ENCODE assay signal across 13 mouse cellular contexts in the genomic region with DNA sequence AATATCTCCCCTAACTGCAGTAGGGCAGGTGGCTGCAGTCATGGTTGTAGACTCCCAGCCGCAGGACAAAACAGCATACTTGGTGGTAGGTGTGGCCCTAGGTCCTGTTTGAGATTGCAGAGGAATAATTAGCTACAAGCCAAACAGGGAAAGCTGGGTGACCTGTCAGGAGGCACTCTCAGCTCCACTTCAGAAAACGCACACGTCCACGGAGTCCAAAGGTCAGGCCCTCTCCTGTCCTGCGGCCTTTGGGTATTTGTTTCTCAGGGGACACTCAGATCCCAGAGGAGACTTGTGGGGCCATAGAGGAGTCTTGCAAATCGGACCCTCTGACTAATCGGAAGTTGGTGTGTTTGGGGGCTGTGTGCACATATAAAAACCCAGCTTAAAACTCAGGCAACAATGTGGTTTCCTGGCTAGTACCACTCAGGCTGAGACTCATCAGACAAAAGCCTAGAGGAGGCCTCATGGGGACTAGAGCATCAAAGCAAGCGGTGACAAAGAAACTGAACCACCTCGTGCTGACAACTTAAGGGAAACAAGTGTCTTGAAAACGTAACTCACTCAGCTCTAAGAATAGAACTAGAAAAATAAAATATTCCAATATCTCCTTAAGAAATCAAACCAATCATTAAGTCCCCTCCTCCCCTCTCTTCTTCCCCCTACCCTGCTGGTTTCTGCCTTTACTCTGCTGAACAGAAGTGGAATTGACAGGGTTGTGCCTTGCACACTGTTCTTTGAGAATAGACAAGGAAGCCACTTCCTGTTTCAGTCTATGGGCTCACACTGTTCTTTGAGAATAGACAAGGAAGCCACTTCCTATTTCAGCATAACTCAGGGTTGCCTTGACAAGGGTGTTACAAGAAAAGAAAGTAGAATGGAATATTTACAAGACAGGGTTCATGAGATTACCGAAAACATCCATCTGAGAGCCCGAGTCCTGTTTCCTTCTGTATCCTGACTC. TPM values are rescaled to one million over a fixed set of nuclear protein-coding genes. Genes with fewer than 3 reads are reported as not detected.
A peak's percentile ranks its signal among the peaks of the same experiment; 100 is the strongest.
DNase-seq lines count a peak whose midpoint lies in the region; ATAC-seq lines count a peak whose summit lies in the region.
"Had no signal": no experiment of that assay in that cellular context is flagged by ENCODE, and none has a peak within 500 bp of the region (broad histone marks: within the 10 kb centered on the region; RNA-seq: fewer than 3 reads in every experiment).

No protein-coding gene starts in this region.

- H3K36me3 ChIP-seq in hindbrain, embryonic 13.5 days, result no peaks in the 10 kb centered on the region

- no peaks in the 10 kb centered on the region for H3K9me3 ChIP-seq in hindbrain, embryonic 13.5 days

- no peak overlapping the region for H3K4me3 ChIP-seq in hindbrain, embryonic 13.5 days

- DNase-seq in kidney, adult 11 months, result peak; percentile 49
- no peak for DNase-seq in kidney, adult 18-20 months
- peak; percentile 46 for DNase-seq in 416B (ENCODE audit: low read depth)
- DNase-seq in brain, adult 2 months (ENCODE audit: low read depth, low spot score), result peak; percentile 13
- peak; percentile 8 for DNase-seq in skeletal muscle tissue, adult 2 months (ENCODE audit: low read depth, low spot score)
- no peak for DNase-seq in right cerebral cortex, postnatal 10 days (ENCODE audit: low spot score in 2 of 2)
- no peak for DNase-seq in left cerebral cortex, adult 9 months (ENCODE audit: low spot score in 2 of 2)
- DNase-seq: adrenal gland, postnatal 14 days; cerebellum, adult 2 months; lung, embryonic 14.5 days had no signal

- H3K4me1 ChIP-seq in hindbrain, embryonic 13.5 days (replicated peaks), result no peaks in the 10 kb centered on the region

- no peaks in the 10 kb centered on the region for H3K27me3 ChIP-seq in hindbrain, embryonic 13.5 days

- ATAC-seq in hindbrain, embryonic 13.5 days (ENCODE audit: low FRiP score), result no peak
- ATAC-seq: forebrain, embryonic 16.5 days; midbrain, embryonic 16.5 days had no signal

- no peak overlapping the region for H3K27ac ChIP-seq in hindbrain, embryonic 13.5 days

- H3K4me2 ChIP-seq in hindbrain, embryonic 13.5 days, result no peak overlapping the region
- H3K4me2 ChIP-seq: lung, embryonic 14.5 days had no signal

- H3K9ac ChIP-seq in hindbrain, embryonic 13.5 days, result no peak overlapping the region
- H3K9ac ChIP-seq: lung, embryonic 14.5 days had no signal

- 83% methylated on average over 12 of the region's 12 CpGs for WGBS in hindbrain, embryonic 13.5 days

RNA-seq across cellular contexts. Expression of gene Slc13a3, which starts 20.0 kb away (rescaled TPM):
- polyA plus RNA-seq in hindbrain, embryonic 13.5 days (2015; fragmentation: Nextera tagmentation; extraction: Ambion mirVana), result 2.2 and 2.6 TPM in 2 replicates

RNA-seq across cellular contexts. Expression of gene Trp53rka, which starts 40.1 kb away (rescaled TPM):
- 43.0 and 45.4 TPM in 2 replicates for polyA plus RNA-seq in hindbrain, embryonic 13.5 days (2015; fragmentation: Nextera tagmentation; extraction: Ambion mirVana)

RNA-seq across cellular contexts. Expression of gene Slc2a10, which starts 50.6 kb away (rescaled TPM):
- polyA plus RNA-seq in hindbrain, embryonic 13.5 days (2015; fragmentation: Nextera tagmentation; extraction: Ambion mirVana), result 2.8 and 3.1 TPM in 2 replicates

RNA-seq across cellular contexts. Expression of gene Ocstamp, which starts 52.8 kb away (rescaled TPM):
- polyA plus RNA-seq in hindbrain, embryonic 13.5 days (2015; fragmentation: Nextera tagmentation; extraction: Ambion mirVana), result 0.04 TPM in 1 of 2 replicates, not detected in the other
- polyA plus RNA-seq: cerebellum, adult 2 months; forebrain, embryonic 16.5 days; lung, embryonic 14.5 days had no signal

Comparison
In these comparisons a context has a peak if more than half of its experiments do, and no peak if none do; other contexts are left out.
1. DNase-seq: peak in kidney, adult 11 months (single experiment), 416B (single experiment), brain, adult 2 months (single experiment) and skeletal muscle tissue, adult 2 months (single experiment); none in kidney, adult 18-20 months (single experiment), right cerebral cortex, postnatal 10 days (0 of 2) and left cerebral cortex, adult 9 months (0 of 2).